Mouse (Mus musculus): ENCODE results near the gene Omg. TPM values are rescaled to one million over a fixed set of nuclear protein-coding genes. Genes with fewer than 3 reads are reported as not detected.

Gene Omg
- polyA plus RNA-seq, 1 experiment from 2014 or later = not detected

- Histone ChIP-seq H3K27me3 (no peaks in the 10 kb centered on the region), H3K9ac (no peak overlapping the region), H3K4me2 (no peak overlapping the region), H3K4me1 (replicated peaks) (no peaks in the 10 kb centered on the region), H3K4me3 (replicated peaks) (no peak overlapping the region), H3K36me3 (peaks cover 10% of the 10 kb centered on the region), H3K27ac (no peak overlapping the region), H3K9me3 (replicated peaks) (no peaks in the 10 kb centered on the region)
- DNase-seq = no peak
- no peak; the same call in 1 of the 2 replicates for ATAC-seq (ENCODE audit: low read depth)
- 79% methylated on average over 3 of the region's 3 CpGs for WGBS (ENCODE audit: insufficient replicate concordance)
Observed at GRCm38 (mm10) chr11:79457928-79458327, 46.0 kb downstream of the Omg start.

DNA sequence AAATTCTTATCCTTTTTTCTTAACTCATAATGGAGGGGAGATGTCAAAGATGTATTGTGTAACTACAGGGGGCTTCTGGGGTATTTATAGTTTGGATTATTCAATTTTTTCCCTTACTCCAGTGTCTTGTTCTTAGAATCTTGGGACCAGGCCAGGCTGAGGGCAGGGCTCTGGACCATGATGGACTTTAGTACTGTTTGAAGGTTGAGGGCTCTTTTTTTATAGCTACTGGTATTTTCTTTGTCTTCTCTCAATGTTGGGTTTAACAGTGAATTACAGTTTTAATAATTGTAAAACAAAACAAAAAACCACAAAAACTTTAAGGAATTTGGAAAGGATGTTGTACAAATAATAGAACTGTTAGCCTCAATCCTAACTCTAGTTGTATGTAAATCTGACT lies 50.9 kb downstream of the Omg start:
- no peak overlapping the region for H3K27ac ChIP-seq
- no peak overlapping the region for H3K4me2 ChIP-seq
- ATAC-seq (ENCODE audit: low read depth) (no peak), DNase-seq (no peak)
- H3K4me1 ChIP-seq (replicated peaks) = no peaks in the 10 kb centered on the region
- no peak overlapping the region for H3K4me3 ChIP-seq (replicated peaks)
- no peak overlapping the region for H3K9ac ChIP-seq
- H3K36me3 ChIP-seq = peaks cover 18% of the 10 kb centered on the region
- H3K27me3 ChIP-seq = no peaks in the 10 kb centered on the region
- H3K9me3 ChIP-seq (replicated peaks) = no peaks in the 10 kb centered on the region

Other genes with a start within 250 kb of the Omg start
- gene Wsb1, start 249.4 kb downstream of the Omg start, polyA plus RNA-seq (2015; fragmentation: Nextera tagmentation; extraction: Ambion mirVana) = 38.0 and 44.7 TPM in 2 replicates
- gene Gm9964, start 207.2 kb downstream of the Omg start, polyA plus RNA-seq (2015; fragmentation: Nextera tagmentation; extraction: Ambion mirVana) = not detected in 2 replicates
- 1.5 and 1.6 TPM in 2 replicates for gene Nf1, start 164.4 kb downstream of the Omg start, polyA plus RNA-seq (2015; fragmentation: Nextera tagmentation; extraction: Ambion mirVana)
- gene Evi2b, start 19.7 kb upstream of the Omg start, polyA plus RNA-seq (2015; fragmentation: Nextera tagmentation; extraction: Ambion mirVana) = 4.0 and 6.2 TPM in 2 replicates
- gene Evi2, start 26.5 kb upstream of the Omg start, polyA plus RNA-seq (2015; fragmentation: Nextera tagmentation; extraction: Ambion mirVana) = 0.43 and 0.82 TPM in 2 replicates
- gene Evi2a, start 26.5 kb upstream of the Omg start, polyA plus RNA-seq (2015; fragmentation: Nextera tagmentation; extraction: Ambion mirVana) = 5.0 and 5.8 TPM in 2 replicates
- gene Rab11fip4, start 87.1 kb upstream of the Omg start, polyA plus RNA-seq (2015; fragmentation: Nextera tagmentation; extraction: Ambion mirVana) = 0.47 and 0.75 TPM in 2 replicates

Data from liver, embryonic 13.5 days (tissue).